Mouse (Mus musculus) CD4-positive helper T cell, adult 2 months (primary cell): ENCODE results near the gene Misp.

Source experiments
- DNase-seq: peaks from one replicate; pipeline ENCODE4 v3.0.0-alpha.2; 2012; ENCODE audit warnings: low read depth, missing footprints, low spot score

Gene Misp

GRCm38 (mm10) chr10:79820782-79821181 lies at the start of gene Misp:
Gene Misp, plus strand, starts transcription at chr10:79820989.
- DNase-seq = no peak

- DNase-seq = no peak
Measured at GRCm38 (mm10) chr10:79772320-79772719, 48.5 kb upstream of the Misp start.

- DNase-seq = no peak
Measured at GRCm38 (mm10) chr10:79773208-79773607, 47.6 kb upstream of the Misp start.

DNA sequence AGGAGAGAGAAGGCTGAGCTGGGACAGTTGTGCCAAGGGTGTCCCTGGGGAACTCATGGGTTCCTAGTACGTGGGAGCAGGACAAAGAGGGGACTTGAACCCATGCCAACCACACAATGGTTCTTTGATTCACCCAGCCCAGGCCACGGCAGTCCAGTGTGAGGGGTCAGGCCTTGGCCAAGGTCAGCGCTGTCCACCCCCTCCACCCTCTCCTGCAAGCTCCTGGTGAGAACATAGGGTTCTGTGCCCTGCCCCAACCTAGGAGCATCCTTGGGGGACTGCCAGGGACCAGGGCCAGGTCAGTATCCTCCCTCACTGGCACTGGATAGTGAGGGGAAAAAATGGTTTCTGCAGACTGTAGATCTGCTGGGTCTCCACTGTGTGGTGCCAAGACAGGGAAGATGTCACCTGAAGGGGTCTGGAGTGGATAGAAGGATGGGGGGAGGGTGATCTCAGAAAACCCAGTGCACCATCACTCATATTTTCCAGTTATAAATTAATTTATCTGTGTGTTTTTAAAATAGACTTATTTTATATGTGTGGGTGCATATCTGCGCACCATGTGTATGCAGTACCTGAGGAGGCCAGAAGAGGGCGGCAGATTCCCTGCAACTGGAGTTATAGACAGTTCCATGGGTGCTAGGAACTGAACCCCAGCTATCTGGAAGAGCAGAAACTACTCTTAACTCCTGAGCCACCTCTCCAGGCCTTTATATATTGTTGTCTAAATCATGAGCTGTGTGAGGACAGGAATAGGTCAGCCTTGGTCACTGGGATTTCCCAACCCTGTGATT lies 46.1 kb upstream of the Misp start:
- no peak for DNase-seq

- no peak for DNase-seq
Measured at GRCm38 (mm10) chr10:79777103-79777531, 43.7 kb upstream of the Misp start, which contains the start of gene Fstl3. Gene Fstl3, plus strand, starts transcription at chr10:79777272.

GRCm38 (mm10) chr10:79778006-79778405 lies 42.8 kb upstream of the Misp start:
- no peak for DNase-seq

- no peak for DNase-seq
Measured at GRCm38 (mm10) chr10:79779193-79779592, 41.6 kb upstream of the Misp start.

DNA sequence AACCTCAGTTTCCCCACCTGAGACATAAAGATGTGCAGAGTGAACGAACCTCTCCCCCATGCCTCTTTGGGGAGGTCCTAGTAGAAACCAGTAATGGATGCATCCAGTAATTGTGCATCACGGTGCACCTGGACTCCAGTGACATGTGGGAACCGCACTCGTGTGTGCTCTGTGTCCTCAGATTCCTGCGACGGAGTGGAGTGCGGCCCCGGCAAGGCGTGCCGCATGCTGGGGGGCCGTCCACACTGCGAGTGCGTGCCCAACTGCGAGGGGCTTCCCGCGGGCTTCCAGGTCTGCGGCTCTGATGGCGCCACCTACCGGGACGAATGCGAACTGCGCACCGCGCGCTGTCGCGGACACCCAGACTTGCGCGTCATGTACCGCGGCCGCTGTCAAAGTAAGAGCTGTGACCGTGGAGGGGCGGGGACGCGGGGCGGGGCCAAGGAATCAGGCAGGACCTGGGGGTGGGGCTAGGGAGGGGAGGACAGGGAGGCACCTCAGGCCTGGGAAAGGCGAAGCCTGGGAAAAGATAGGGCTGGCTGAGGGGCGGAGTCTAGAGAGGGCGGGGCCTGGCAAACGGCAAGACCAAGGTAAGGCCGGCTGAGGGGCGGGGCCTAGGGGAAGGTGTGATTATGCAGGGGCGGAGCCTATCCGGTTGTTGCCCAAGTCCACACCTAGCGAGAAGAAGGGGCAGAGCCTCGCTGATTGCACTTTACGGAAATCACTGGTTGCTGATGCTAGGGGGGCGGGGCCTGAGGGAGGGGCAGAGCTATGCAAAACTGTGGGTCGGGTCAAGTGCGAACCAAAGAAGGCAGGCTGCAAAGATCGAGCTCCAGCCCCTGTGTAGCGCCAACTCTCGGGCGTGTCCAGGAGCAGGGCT lies 40.8 kb upstream of the Misp start:
- peak; percentile 98 for DNase-seq

DNA sequence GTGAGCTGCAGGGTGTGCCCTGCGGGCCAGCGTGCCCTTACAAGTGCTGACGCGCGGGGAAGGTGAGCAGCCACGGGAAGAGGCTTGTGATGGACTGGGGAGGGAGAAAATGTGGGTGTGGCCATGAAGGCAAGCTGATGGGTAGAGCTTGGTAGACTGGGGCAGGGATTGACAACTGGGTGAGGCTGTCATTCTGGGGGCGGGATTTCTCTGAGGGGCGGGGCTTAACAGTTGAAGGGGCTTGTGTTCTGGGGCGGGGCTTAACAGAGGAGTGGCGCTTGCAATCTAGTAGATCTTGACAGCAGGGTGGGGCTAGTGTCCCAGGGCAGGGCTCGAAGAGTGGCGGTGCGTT lies 40.1 kb upstream of the Misp start:
- DNase-seq = no peak

DNA sequence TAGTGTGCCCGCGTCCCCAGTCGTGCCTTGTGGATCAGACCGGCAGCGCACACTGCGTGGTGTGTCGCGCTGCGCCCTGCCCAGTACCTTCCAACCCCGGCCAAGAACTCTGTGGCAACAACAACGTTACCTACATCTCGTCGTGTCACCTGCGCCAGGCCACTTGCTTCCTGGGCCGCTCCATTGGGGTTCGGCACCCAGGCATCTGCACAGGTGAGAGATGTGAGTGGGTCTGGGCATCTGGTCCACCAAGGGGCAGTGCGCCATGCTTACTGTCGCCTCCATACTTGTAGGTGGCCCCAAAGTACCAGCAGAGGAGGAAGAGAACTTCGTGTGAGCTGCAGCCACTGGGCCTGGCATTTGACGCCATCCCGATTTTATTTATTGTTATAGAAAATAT lies 39.6 kb upstream of the Misp start:
- no peak for DNase-seq

- DNase-seq = no peak
Measured at GRCm38 (mm10) chr10:79781956-79782355, 38.8 kb upstream of the Misp start.

DNA sequence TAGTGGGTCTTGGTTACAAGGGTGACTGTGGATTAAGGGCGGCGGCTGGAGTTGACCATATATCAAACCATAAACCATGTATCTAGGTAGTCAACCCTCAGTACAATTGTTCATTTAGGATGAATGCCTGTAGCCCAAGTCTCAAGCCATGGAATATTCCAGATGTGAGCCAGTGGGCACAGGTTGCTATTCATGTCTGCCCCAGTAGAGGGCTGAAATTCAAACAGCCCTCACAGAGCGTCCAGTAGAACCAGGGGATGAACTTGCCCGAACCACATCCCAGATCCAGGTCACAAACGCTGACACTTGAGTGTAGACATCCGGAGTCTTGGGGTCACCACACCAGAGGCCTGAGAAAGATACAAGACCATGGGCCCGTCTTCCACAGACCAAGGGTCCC lies 37.7 kb upstream of the Misp start:
- DNase-seq = no peak

DNA sequence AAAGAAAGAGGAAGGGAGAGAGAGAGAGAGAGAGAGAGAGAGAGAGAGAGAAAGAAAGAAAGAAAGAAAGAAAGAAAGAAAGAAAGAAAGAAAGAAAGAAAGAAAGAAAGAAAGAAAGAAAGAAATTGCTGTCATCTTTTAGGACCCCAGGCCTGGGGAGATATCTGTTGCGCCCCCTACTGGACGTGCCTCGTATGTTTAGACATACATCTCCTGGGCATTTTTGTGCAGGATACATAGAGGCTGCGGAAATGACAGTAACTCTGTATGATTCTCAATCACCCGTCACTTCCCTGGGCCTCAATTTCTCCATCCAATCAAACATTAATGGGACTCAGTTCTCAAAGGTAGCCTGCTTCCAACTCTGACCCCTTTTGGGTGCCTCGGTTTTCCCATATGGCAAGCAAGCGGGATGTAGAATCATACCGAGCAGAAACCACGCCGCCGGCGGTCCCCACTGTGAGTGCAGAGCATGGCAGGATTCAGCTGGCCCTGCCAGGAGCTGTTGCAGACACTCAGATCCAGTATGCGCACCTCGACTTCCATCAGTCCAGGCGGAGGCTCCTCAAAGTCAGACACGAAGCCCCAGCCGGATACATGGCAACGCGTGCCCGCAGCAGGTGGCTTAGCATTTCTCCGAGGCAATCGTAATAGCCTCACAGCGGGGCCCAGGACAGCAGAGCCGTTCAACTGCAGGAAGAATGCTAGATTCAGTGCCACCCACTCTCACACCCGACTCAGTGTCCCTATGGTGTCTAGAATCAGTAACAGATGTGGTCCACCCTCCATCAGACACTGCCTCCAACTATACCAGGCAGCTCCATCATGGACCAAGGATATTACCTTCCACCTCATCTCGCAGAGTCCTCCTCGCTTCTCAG lies 36.6 kb upstream of the Misp start:
- peak; percentile 53 for DNase-seq

DNA sequence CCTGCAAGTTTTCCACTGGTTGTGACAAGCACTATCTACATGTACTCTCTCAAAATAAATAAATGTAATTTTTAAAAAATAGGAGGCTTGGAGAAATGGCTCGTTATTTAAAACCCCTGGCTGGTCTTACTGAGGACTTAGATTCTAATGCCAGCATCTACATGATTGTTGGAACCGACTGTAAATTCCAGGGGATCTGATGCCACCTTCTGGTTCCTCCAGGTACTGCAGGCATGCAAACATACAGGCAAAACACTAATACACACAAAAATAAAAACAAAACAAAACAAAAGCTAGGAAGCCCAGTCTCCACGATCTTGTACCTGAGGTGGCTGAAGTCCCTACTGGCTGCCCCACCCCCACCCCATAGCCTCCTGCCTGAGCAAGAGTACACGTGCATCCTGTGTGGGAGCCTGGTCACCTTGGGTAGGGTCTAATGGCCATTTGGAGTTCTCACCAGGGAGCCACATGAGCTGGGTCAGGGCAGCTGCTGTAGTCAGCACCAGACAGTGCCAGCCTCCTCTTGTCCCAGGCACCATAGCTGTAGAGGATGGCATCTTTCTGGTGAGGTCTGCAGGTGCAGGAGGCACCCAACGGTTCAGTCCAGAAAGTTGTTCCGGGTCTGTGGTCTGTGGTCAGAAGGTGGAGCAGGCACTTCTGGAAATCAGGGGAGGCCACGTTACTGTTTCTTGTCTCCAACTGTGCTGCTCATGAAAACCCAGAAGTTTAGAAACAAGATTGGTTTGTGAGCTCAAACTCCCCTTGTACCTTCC lies 32.2 kb upstream of the Misp start:
- DNase-seq = peak; percentile 79

GRCm38 (mm10) chr10:79789581-79789980 lies 31.2 kb upstream of the Misp start:
- DNase-seq = no peak

DNA sequence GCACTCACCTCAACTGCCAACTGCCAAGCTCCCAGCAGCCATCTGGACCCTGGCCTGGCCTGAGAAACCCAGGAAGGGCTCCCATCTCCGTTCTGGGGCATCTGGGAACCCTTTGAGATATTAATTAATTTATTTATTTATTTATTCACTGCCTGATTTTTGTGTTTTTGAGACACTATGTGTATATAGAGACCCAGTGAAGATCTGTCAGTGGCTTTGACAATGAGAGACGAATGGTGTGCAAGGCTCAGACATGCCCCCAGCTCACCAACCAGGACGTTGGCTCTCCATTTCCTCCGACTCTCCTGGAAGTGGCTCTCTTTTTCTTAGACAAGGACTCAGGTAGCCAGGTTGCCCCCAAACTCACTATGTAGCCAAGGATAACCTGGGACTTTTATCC lies 29.9 kb upstream of the Misp start, which contains the start of gene Prss57:
Gene Prss57 (minus strand): TSS at position 101 of the 400 bp plus-strand sequence.
- no peak for DNase-seq

DNA sequence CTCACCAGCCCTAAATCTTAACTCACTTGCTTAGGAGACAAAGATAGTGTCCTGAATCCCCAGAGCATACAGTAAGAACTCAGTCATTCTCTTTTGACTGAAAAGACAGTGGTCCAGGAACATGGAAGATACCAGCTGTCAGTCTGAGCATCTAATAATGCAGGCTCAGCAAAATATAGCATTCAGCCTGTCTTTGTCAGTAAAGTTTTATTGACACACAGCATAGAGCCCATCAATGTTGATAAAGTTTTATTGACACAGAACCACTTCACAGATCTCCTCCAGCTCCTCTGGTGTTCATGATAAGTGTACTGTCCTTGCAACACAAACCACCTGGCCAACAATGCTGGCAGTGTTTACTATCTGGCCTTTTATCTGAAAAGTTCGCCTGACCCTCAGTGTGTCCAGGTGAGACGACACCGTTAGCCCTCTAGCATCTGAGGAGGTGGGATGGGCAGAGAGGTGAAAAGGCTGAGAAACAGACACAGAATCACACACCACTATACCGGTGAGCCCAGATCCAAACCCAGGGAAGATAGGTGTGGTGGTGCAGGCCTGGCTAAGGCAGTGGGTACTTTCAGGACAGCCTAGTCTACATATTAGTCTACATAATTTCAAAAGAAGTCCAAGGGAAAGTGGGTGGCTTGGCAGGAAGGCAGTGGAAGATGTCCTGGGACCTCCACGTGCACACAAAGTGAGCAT lies 28.3 kb upstream of the Misp start:
- no peak for DNase-seq

DNA sequence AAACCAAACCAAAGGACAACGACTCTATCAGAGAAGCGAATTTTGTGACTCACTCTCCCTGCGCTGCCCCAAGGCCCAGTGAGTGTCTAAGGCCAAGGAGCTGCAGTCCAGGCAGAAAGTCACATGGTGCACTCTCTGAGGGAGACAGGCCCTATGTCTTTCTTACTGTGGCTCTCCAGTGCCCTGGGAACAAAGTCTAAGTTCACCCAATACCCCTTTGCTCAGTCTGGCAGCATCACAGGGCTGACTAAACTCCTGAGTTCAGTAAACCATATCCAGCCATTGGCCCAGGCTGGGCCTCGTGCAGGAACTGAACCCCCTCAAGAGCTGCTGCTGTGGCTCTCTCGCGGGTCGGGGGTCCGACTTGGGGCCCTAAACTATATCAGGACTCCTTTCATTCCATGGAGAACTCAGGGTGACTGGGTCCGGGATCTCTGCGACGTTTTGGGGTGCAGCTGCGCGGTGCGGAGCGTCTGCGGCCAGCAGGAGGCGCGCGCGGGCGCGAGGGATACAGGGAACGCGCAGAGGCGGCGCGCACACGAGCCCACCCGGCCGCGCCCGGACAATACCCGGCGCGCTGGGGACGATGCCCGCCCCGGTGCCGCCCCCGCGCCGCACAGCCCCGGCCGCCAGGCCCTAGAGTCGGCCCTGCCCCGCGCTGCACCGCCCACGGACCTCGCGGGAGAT lies 27.6 kb upstream of the Misp start, which contains the start of gene Palm:
Gene Palm (plus strand): TSS at position 522 of the 687 bp plus-strand sequence.
- peak; percentile 78 for DNase-seq

GRCm38 (mm10) chr10:79793738-79794490 lies 26.9 kb upstream of the Misp start:
- no peak for DNase-seq
